In the genomic region with DNA sequence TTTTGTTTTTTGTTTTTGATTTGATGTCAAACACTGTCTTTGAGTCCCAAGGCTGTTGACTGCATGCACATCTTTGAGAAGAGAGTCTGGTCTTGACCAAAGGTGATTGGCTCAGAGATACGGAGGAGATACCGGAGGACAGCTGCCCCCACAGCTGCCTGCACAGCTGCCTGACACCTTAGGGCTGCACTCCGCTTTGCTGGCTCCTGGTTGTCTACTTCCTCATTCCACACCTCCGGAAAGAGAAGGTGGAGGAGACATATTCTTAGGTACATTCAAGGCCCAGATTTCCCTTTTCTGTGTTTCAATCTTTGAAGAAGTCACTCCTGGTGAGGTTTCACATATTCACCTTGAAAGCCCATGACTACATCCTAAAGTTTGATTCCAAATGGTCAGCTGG, we compare ENCODE assay signal across 14 mouse cellular contexts.
"Had no signal": no experiment of that assay in that cellular context is flagged by ENCODE, and none has a peak within 500 bp of the region (broad histone marks: within the 10 kb centered on the region; RNA-seq: fewer than 3 reads in every experiment).

No protein-coding gene starts in this region.

- H3K9ac ChIP-seq: intestine, embryonic 15.5 days; kidney, embryonic 15.5 days; limb, embryonic 12.5 days; liver, embryonic 13.5 days; liver, postnatal 0 days; lung, embryonic 15.5 days; midbrain, embryonic 13.5 days had no signal

- DNase-seq: kidney, adult 18-20 months; kidney, postnatal 25 days; liver; liver, embryonic 13.5 days; liver, postnatal 0 days; lung, postnatal 14 days; thymus, adult 2 months; thymus, postnatal 36 days had no signal

- H3K4me3 ChIP-seq: intestine, embryonic 15.5 days; kidney, embryonic 15.5 days; limb, embryonic 12.5 days; liver, embryonic 13.5 days; lung, embryonic 15.5 days; midbrain, embryonic 13.5 days had no signal

- H3K27ac ChIP-seq: intestine, embryonic 15.5 days; limb, embryonic 12.5 days; liver, embryonic 13.5 days; lung, embryonic 15.5 days; macrophage; midbrain, embryonic 13.5 days had no signal

- H3K27me3 ChIP-seq: intestine, embryonic 15.5 days; kidney, embryonic 15.5 days; limb, embryonic 12.5 days; liver, embryonic 13.5 days; lung, embryonic 15.5 days; midbrain, embryonic 13.5 days had no signal

- H3K4me2 ChIP-seq: intestine, embryonic 15.5 days; kidney, embryonic 15.5 days; limb, embryonic 12.5 days; liver, embryonic 13.5 days; lung, embryonic 15.5 days; midbrain, embryonic 13.5 days had no signal

- ATAC-seq: intestine, embryonic 15.5 days; liver, postnatal 0 days; midbrain, embryonic 13.5 days had no signal

- H3K36me3 ChIP-seq: liver, embryonic 13.5 days; midbrain, embryonic 13.5 days had no signal

- H3K9me3 ChIP-seq: intestine, embryonic 15.5 days; kidney, embryonic 15.5 days; limb, embryonic 12.5 days; liver, embryonic 13.5 days; lung, embryonic 15.5 days; midbrain, embryonic 13.5 days had no signal
